Mouse (Mus musculus) ES-Bruce4 (cell line): ENCODE measurements at regions not wholly inside any gene's neighbourhood (a gene's known extent, or its start where the extent isn't known, plus 50 kb on each side); places are given as distances from the start of the nearest gene placed in this dataset.

Source experiments
- H3K27ac ChIP-seq: 2 replicates; pipeline ENCODE4 v1.5.1; 2012; ENCODE audit warnings: low read length, inconsistent platforms; ENCODE audit not compliant: insufficient read depth
- H3K27me3 ChIP-seq: 2 replicates; pipeline ENCODE4 v1.6.1; 2012; ENCODE audit warnings: mild to moderate bottlenecking, low read length, inconsistent platforms; ENCODE audit not compliant: control insufficient read depth, poor library complexity, insufficient read depth, severe bottlenecking
- H3K36me3 ChIP-seq: 2 replicates; pipeline ENCODE4 v1.6.1; 2012; ENCODE audit warnings: inconsistent platforms, mild to moderate bottlenecking, low read length, moderate library complexity; ENCODE audit not compliant: control insufficient read depth, poor library complexity, insufficient read depth, severe bottlenecking
- H3K4me1 ChIP-seq: one replicate; pipeline ENCODE4 v1.8.1; 2011; ENCODE audit warnings: low read length; ENCODE audit not compliant: control insufficient read depth, insufficient read depth
- H3K4me3 ChIP-seq: 2 replicates; pipeline ENCODE4 v1.5.1; 2011; ENCODE audit warnings: low read depth, mild to moderate bottlenecking, low read length
- H3K9ac ChIP-seq: 2 replicates; pipeline ENCODE4 v1.6.1; 2012; ENCODE audit warnings: low read depth, mild to moderate bottlenecking, inconsistent platforms; ENCODE audit not compliant: poor library complexity, severe bottlenecking
- H3K9me3 ChIP-seq: replicated peaks from 2 replicates; pipeline ENCODE4 v1.6.1; 2012; ENCODE audit warnings: mild to moderate bottlenecking, low read length, inconsistent platforms; ENCODE audit not compliant: control insufficient read depth, poor library complexity, insufficient read depth, severe bottlenecking
- CTCF ChIP-seq: IDR thresholded peaks from one replicate; pipeline ENCODE4 v1.8.1; 2011; ENCODE audit warnings: low read depth, low read length
- EP300 ChIP-seq: IDR thresholded peaks from 2 replicates; pipeline ENCODE4 v1.6.1; 2011; ENCODE audit warnings: low read depth, low read length; ENCODE audit not compliant: insufficient read depth
- POLR2A ChIP-seq: IDR thresholded peaks from one replicate; pipeline ENCODE4 v1.8.1; 2011; ENCODE audit warnings: low read length; ENCODE audit not compliant: insufficient read depth

- Histone ChIP-seq H3K4me1 (no peaks in the 10 kb centered on the region), H3K9me3 (no peaks in the 10 kb centered on the region), H3K27me3 (no peaks in the 10 kb centered on the region), H3K4me3 (no peak overlapping the region), H3K36me3 (no peaks in the 10 kb centered on the region), H3K27ac (no peak overlapping the region), H3K9ac (no peak overlapping the region)
- TF ChIP-seq EP300 (no peak), POLR2A (no peak), CTCF (no peak)
Observed at GRCm38 (mm10) chr12:106374840-106375375, 364.9 kb downstream of the Vrk1 start.

DNA sequence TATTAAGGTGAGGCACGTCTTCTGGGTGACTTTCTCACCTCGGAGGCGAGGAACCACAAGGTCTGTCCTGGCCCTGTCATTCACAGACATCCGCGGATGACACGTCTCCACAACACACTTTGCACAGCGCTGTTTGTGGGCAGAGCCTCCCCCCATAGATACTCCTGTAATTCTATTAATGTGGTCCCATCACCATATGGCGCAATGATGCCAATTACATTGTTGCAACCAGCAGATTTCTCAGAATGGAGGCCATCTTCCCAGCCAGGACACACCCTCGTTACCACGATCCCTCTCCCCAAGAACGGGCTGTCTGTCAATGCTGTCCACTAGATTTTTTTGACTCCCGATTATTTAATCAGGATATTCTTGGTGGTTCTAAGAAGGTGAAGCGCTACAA lies 365.9 kb downstream of the Vrk1 start:
- no peaks in the 10 kb centered on the region for H3K36me3 ChIP-seq
- no peak overlapping the region for H3K9ac ChIP-seq
- no peaks in the 10 kb centered on the region for H3K9me3 ChIP-seq
- no peak overlapping the region for H3K4me3 ChIP-seq
- no peaks in the 10 kb centered on the region for H3K27me3 ChIP-seq
- TF ChIP-seq CTCF (no peak), EP300 (no peak), POLR2A (no peak)
- no peaks in the 10 kb centered on the region for H3K4me1 ChIP-seq
- H3K27ac ChIP-seq, result no peak overlapping the region

- Histone ChIP-seq H3K4me1 (no peaks in the 10 kb centered on the region), H3K9me3 (no peaks in the 10 kb centered on the region), H3K27ac (no peak overlapping the region), H3K36me3 (no peaks in the 10 kb centered on the region), H3K9ac (no peak overlapping the region), H3K4me3 (no peak overlapping the region), H3K27me3 (no peaks in the 10 kb centered on the region)
- TF ChIP-seq POLR2A, result no peak
Observed at GRCm38 (mm10) chr12:106376783-106377182, 366.8 kb downstream of the Vrk1 start.

- no peaks in the 10 kb centered on the region for H3K9me3 ChIP-seq
- H3K27ac ChIP-seq, result no peak overlapping the region
- H3K9ac ChIP-seq, result no peak overlapping the region
- no peak for TF ChIP-seq EP300
- no peak for TF ChIP-seq CTCF
- TF ChIP-seq POLR2A, result no peak
- H3K4me3 ChIP-seq, result no peak overlapping the region
- H3K27me3 ChIP-seq, result no peaks in the 10 kb centered on the region
- H3K4me1 ChIP-seq, result no peaks in the 10 kb centered on the region
- no peaks in the 10 kb centered on the region for H3K36me3 ChIP-seq
Observed at GRCm38 (mm10) chr12:106377281-106377680, 367.3 kb downstream of the Vrk1 start.

GRCm38 (mm10) chr12:106377761-106378160 lies 367.7 kb downstream of the Vrk1 start:
- TF ChIP-seq CTCF (no peak), EP300 (no peak), POLR2A (no peak)
- Histone ChIP-seq H3K36me3 (no peaks in the 10 kb centered on the region), H3K4me3 (no peak overlapping the region), H3K27me3 (no peaks in the 10 kb centered on the region), H3K27ac (no peak overlapping the region), H3K9ac (no peak overlapping the region), H3K9me3 (no peaks in the 10 kb centered on the region), H3K4me1 (no peaks in the 10 kb centered on the region)

DNA sequence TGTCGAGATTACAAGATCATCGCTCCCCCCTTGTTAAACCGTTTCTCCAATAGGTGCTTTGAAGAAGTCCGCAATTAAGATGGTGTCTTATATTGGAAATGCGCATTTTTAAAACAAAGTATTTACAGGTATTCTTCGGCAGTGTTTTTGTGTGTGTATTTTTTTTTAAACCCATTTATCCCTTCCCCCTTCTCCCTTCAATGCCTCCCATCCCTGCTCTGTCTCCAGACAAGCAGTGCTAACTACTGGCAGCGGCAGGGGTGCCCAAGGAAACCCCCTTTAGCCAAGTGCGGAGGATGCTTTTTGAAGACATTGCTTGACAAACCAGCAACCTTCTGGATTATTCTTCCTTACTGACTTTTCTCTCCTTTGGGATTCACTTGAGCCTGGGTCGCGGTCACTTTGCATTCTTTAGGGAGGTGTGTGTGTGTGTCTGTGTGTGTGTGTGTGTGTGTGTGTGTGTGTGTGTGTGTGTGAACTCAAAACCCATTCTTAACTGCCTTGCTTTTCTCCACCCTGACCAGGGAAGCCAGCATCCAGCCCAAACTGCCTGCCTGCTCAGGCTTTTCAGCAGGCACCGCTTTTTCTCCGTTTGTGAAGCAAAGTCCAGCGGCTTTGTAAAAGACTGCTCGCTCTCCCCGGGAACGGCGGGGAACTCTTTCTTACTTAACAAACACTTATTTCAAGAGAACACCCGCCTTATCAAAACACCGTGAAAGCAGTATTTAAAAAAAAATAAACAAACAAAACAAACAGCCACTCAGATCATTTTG lies 368.5 kb downstream of the Vrk1 start:
- TF ChIP-seq POLR2A (no peak), EP300 (no peak), CTCF (no peak)
- Histone ChIP-seq H3K4me3 (no peak overlapping the region), H3K4me1 (no peaks in the 10 kb centered on the region), H3K27ac (no peak overlapping the region), H3K9me3 (no peaks in the 10 kb centered on the region), H3K9ac (no peak overlapping the region), H3K36me3 (no peaks in the 10 kb centered on the region), H3K27me3 (no peaks in the 10 kb centered on the region)
